Mouse (Mus musculus) stomach, embryonic 15.5 days (tissue): ENCODE results near the gene Il11. TPM values are rescaled to one million over a fixed set of nuclear protein-coding genes. Genes with fewer than 3 reads are reported as not detected.
A peak's percentile ranks its signal among the peaks of the same experiment; 100 is the strongest.
"Not testable (repeated sequence)": the region's sequence is repeated elsewhere in the genome, so short reads cannot be mapped to it uniquely, and the experiment has no call there.

Source experiments
- ATAC-seq: fragments of 200-750 bp; cut with Nextera tagmentation; 2 replicates; pipeline ENCODE4 v1.8.0; 2017; ENCODE audit warnings: low read depth, moderate number of reproducible peaks, moderate TSS enrichment; ENCODE audit not compliant: insufficient read depth, low FRiP score
- H3K27ac ChIP-seq: fragments of 300-500 bp; sonication (generic); 2 replicates; pipeline ENCODE4 v1.5.1; 2015; ENCODE audit warnings: mild to moderate bottlenecking, inconsistent platforms
- H3K27me3 ChIP-seq: fragments of 300-500 bp; sonication (generic); replicated peaks from 2 replicates; pipeline ENCODE4 v1.6.1; 2015; ENCODE audit warnings: inconsistent platforms
- H3K36me3 ChIP-seq: fragments of 300-500 bp; sonication (generic); 2 replicates; pipeline ENCODE4 v1.6.1; 2015; ENCODE audit warnings: inconsistent platforms
- H3K4me1 ChIP-seq: fragments of 300-500 bp; sonication (generic); 2 replicates; pipeline ENCODE4 v1.6.1; 2015; ENCODE audit warnings: inconsistent platforms
- H3K4me2 ChIP-seq: fragments of 300-500 bp; sonication (generic); 2 replicates; pipeline ENCODE4 v1.6.1; 2015; ENCODE audit warnings: mild to moderate bottlenecking, inconsistent platforms
- H3K4me3 ChIP-seq: fragments of 300-500 bp; sonication (generic); replicated peaks from 2 replicates; pipeline ENCODE4 v1.5.1; 2015; ENCODE audit warnings: inconsistent platforms
- H3K9ac ChIP-seq: fragments of 300-500 bp; sonication (generic); 2 replicates; pipeline ENCODE4 v1.6.1; 2015; ENCODE audit warnings: inconsistent platforms
- H3K9me3 ChIP-seq: fragments of 300-500 bp; sonication (generic); 2 replicates; pipeline ENCODE4 v1.6.1; 2016; ENCODE audit warnings: inconsistent platforms
- WGBS: fragments of 180-500 bp; shearing (Covaris S2); methylation state at CpG from one replicate; pipeline ENCODE4 v1.1.7; 2015; 5-methylcytosine and 5-hydroxymethylcytosine counted together
- polyA plus RNA-seq: library from polyadenylated mRNA; unstranded; fragments of >200 nt; fragmentation: Nextera tagmentation; extraction: Ambion mirVana; gene quantifications from 2 replicates; pipeline ENCODE4 v1.2.1, GENCODE M21; 2015

Gene Il11
- polyA plus RNA-seq, 1 experiment from 2014 or later, result 0.22 TPM

GRCm38 (mm10) chr7:4806716-4807115 lies 24.1 kb upstream of the Il11 start:
- WGBS, result 84% methylated on average over 7 of the region's 7 CpGs
- Histone ChIP-seq H3K27me3 (no peaks in the 10 kb centered on the region), H3K9me3 (no peaks in the 10 kb centered on the region), H3K4me3 (no peak overlapping the region), H3K36me3 (peaks cover 25% of the 10 kb centered on the region), H3K4me2 (no peak overlapping the region), H3K4me1 (peaks cover 20% of the 10 kb centered on the region), H3K27ac (no peak overlapping the region), H3K9ac (no peak overlapping the region)
- peak; percentile 71; the same call in 1 of the 2 replicates for ATAC-seq

- no peak overlapping the region for H3K4me3 ChIP-seq
- ATAC-seq, result no peak
- no peaks in the 10 kb centered on the region for H3K9me3 ChIP-seq
- no peak overlapping the region for H3K27ac ChIP-seq
- no peak overlapping the region for H3K4me2 ChIP-seq
- no peak overlapping the region for H3K9ac ChIP-seq
- H3K4me1 ChIP-seq, result no peaks in the 10 kb centered on the region
- H3K36me3 ChIP-seq, result peaks cover 13% of the 10 kb centered on the region
- H3K27me3 ChIP-seq, result no peaks in the 10 kb centered on the region
Measured at GRCm38 (mm10) chr7:4802247-4802646, 19.6 kb upstream of the Il11 start.

- 72% methylated on average over 7 of the region's 7 CpGs for WGBS
- peaks cover 13% of the 10 kb centered on the region; the same call in 1 of the 2 replicates for H3K4me1 ChIP-seq
- no peak for ATAC-seq
Measured at GRCm38 (mm10) chr7:4795767-4796433, 13.2 kb upstream of the Il11 start.

GRCm38 (mm10) chr7:4794631-4795168 lies 12.0 kb upstream of the Il11 start:
- Histone ChIP-seq H3K9ac (no peak overlapping the region), H3K27me3 (no peaks in the 10 kb centered on the region), H3K27ac (no peak overlapping the region), H3K4me1 (peaks cover 13% of the 10 kb centered on the region; the same call in 1 of the 2 replicates), H3K9me3 (no peaks in the 10 kb centered on the region), H3K4me2 (peak overlapping the region; percentile 71), H3K36me3 (peaks cover 27% of the 10 kb centered on the region), H3K4me3 (no peak overlapping the region)
- no peak for ATAC-seq
- 69% methylated on average over 3 of the region's 3 CpGs for WGBS

More at GRCm38 (mm10) chr7:4795767-4796433, 13.2 kb upstream of the Il11 start:
- Histone ChIP-seq H3K9ac (no peak overlapping the region), H3K27me3 (no peaks in the 10 kb centered on the region), H3K27ac (no peak overlapping the region), H3K9me3 (no peaks in the 10 kb centered on the region), H3K4me3 (no peak overlapping the region), H3K36me3 (peaks cover 27% of the 10 kb centered on the region), H3K4me2 (no peak overlapping the region)

GRCm38 (mm10) chr7:4793674-4794073 lies 11.0 kb upstream of the Il11 start:
- H3K9ac ChIP-seq, result peak overlapping the region; percentile 99
- H3K36me3 ChIP-seq, result peaks cover 26% of the 10 kb centered on the region
- no peaks in the 10 kb centered on the region for H3K9me3 ChIP-seq
- H3K4me3 ChIP-seq, result peak overlapping the region; percentile 84
- H3K27me3 ChIP-seq, result no peaks in the 10 kb centered on the region
- no peak for ATAC-seq
- peak overlapping the region; percentile 71 for H3K4me2 ChIP-seq
- H3K27ac ChIP-seq, result 0 out of 2 replicates have a peak overlapping the region, but pooled peaks have one; percentile 88
- WGBS, result 35% methylated on average over 4 of the region's 4 CpGs
- peaks cover 13% of the 10 kb centered on the region; the same call in 1 of the 2 replicates for H3K4me1 ChIP-seq

GRCm38 (mm10) chr7:4793248-4793647 lies 10.6 kb upstream of the Il11 start:
- WGBS, result under 1% methylated on average over 31 of the region's 31 CpGs
- H3K27me3 ChIP-seq, ATAC-seq, H3K9me3 ChIP-seq: not testable (repeated sequence)
- peak overlapping the region; percentile 84 for H3K4me3 ChIP-seq
- H3K9ac ChIP-seq, result peak overlapping the region; percentile 99
- peak overlapping the region; percentile 71 for H3K4me2 ChIP-seq
- H3K27ac ChIP-seq, result peak overlapping the region; percentile 88
- peaks cover 23% of the 10 kb centered on the region for H3K36me3 ChIP-seq
- H3K4me1 ChIP-seq, result peaks cover 13% of the 10 kb centered on the region; the same call in 1 of the 2 replicates

GRCm38 (mm10) chr7:4792278-4793212 lies 9.9 kb upstream of the Il11 start, which contains the start of gene Rpl28:
Gene Rpl28 (plus strand): TSS chr7:4792874.
- WGBS, result under 1% methylated on average over 54 of the region's 54 CpGs
- peak within 1 kb of the TSS; percentile 84 for H3K4me3 ChIP-seq
- peak within 1 kb of the TSS; percentile 97 for H3K27ac ChIP-seq
- peak within 1 kb of the TSS; percentile 71 for H3K4me2 ChIP-seq
- no peaks in the 10 kb centered on the region for H3K9me3 ChIP-seq
- H3K36me3 ChIP-seq, result peaks cover 23% of the 10 kb centered on the region
- no peaks in the 10 kb centered on the region for H3K27me3 ChIP-seq
- peak within 1 kb of the TSS; percentile 99 for H3K9ac ChIP-seq
- peaks cover 13% of the 10 kb centered on the region; the same call in 1 of the 2 replicates for H3K4me1 ChIP-seq
- peak; percentile 95 for ATAC-seq

GRCm38 (mm10) chr7:4789436-4789935 lies 6.8 kb upstream of the Il11 start, which contains the start of gene Tmem238:
Gene Tmem238 (minus strand): TSS chr7:4789656.
- peak within 1 kb of the TSS; percentile 80 for H3K9ac ChIP-seq
- peak within 1 kb of the TSS; percentile 62 for H3K4me3 ChIP-seq
- peak within 1 kb of the TSS; percentile 94 for H3K4me2 ChIP-seq
- peak within 1 kb of the TSS; percentile 83 for H3K27ac ChIP-seq
- no peaks in the 10 kb centered on the region for H3K27me3 ChIP-seq
- WGBS, result 10% methylated on average over 40 of the region's 40 CpGs
- H3K4me1 ChIP-seq, result peaks cover 9% of the 10 kb centered on the region; the same call in 1 of the 2 replicates
- peak; percentile 44 for ATAC-seq
- H3K36me3 ChIP-seq, result peaks cover 1% of the 10 kb centered on the region; the same call in 1 of the 2 replicates
- H3K9me3 ChIP-seq, result no peaks in the 10 kb centered on the region

- peak overlapping the region; percentile 62 for H3K4me3 ChIP-seq
- 2% methylated on average over 63 of the region's 64 CpGs for WGBS
- ATAC-seq, result peak; percentile 19
Measured at GRCm38 (mm10) chr7:4788499-4789435, 6.1 kb upstream of the Il11 start.

GRCm38 (mm10) chr7:4783667-4784268 lies 1.1 kb upstream of the Il11 start:
- Histone ChIP-seq H3K27ac (no peak overlapping the region), H3K36me3 (0 out of 2 replicates have a peak, but pooled peaks cover 3% of the 10 kb centered on the region), H3K4me3 (no peak overlapping the region), H3K4me2 (no peak overlapping the region), H3K4me1 (peaks cover 13% of the 10 kb centered on the region; the same call in 1 of the 2 replicates), H3K27me3 (peaks cover 10% of the 10 kb centered on the region), H3K9me3 (no peaks in the 10 kb centered on the region), H3K9ac (no peak overlapping the region)
- peak; percentile 6; the same call in 1 of the 2 replicates for ATAC-seq
- 80% methylated on average over 14 of the region's 14 CpGs for WGBS

More at GRCm38 (mm10) chr7:4788499-4789435, 6.1 kb upstream of the Il11 start:
- Histone ChIP-seq H3K9ac (peak overlapping the region; percentile 80), H3K4me1 (peaks cover 2% of the 10 kb centered on the region; the same call in 1 of the 2 replicates), H3K27me3 (no peaks in the 10 kb centered on the region), H3K4me2 (peak overlapping the region; percentile 94), H3K36me3 (0 out of 2 replicates have a peak, but pooled peaks cover 3% of the 10 kb centered on the region), H3K9me3 (no peaks in the 10 kb centered on the region), H3K27ac (peak overlapping the region; percentile 83)
